Comparison of ENCODE assay signal across 11 mouse cellular contexts in the genomic region with DNA sequence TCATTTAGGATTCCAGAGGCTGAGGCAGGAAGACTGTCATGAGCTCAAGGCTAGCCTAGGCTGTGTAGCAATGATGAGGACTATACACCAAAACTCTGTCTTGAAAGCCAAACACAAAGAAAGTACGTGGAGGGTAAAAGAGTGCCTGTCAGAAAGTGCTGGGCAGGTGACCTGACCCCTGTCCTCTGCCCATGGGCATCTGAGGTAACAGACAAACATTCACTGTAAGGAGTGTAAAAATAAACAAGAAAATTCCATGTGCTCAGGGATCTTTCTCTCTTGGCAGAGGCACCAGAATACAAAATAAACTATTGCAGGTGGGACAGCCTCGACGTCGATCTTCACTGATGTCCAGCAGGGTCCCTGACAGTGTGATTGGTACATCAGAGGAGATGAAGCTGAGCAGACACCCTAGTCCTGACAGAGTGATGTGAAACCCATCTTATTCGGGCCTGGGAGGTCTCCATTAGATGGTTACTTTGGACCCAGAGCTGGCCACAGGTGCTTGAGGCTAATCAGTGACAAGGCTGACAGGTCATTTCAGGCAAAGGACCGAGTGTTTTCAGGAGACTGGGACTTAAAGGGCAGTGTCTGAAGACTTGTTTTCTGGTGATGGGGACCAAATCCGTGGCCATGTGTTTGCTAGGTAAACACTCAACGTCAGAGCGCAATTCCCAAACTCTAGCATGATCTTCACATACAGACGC.
"Had no signal": no experiment of that assay in that cellular context is flagged by ENCODE, and none has a peak within 500 bp of the region (broad histone marks: within the 10 kb centered on the region; RNA-seq: fewer than 3 reads in every experiment).

No protein-coding gene starts in this region.

- DNase-seq: left cerebral cortex, postnatal 4 days; liver, embryonic 13.5 days; lung, adult 18-20 months; lung, postnatal 36 days; right cerebral cortex, adult 18-20 months; right cerebral cortex, postnatal 25 days; thymus, postnatal 4 days had no signal

- H3K9ac ChIP-seq: limb, embryonic 13.5 days; liver, embryonic 13.5 days; midbrain, embryonic 13.5 days had no signal

- ATAC-seq: hindbrain, postnatal 0 days; midbrain, embryonic 13.5 days had no signal

- H3K27ac ChIP-seq: hindbrain, postnatal 0 days; kidney, postnatal 0 days; limb, embryonic 13.5 days; liver, embryonic 13.5 days; midbrain, embryonic 13.5 days had no signal

- H3K36me3 ChIP-seq: limb, embryonic 13.5 days; liver, embryonic 13.5 days; midbrain, embryonic 13.5 days had no signal

- H3K4me3 ChIP-seq: limb, embryonic 13.5 days; liver, embryonic 13.5 days; midbrain, embryonic 13.5 days had no signal

- H3K4me2 ChIP-seq: limb, embryonic 13.5 days; liver, embryonic 13.5 days; midbrain, embryonic 13.5 days had no signal

- H3K27me3 ChIP-seq: limb, embryonic 13.5 days; liver, embryonic 13.5 days; midbrain, embryonic 13.5 days had no signal

- H3K9me3 ChIP-seq: limb, embryonic 13.5 days; liver, embryonic 13.5 days; midbrain, embryonic 13.5 days had no signal
